Mouse (Mus musculus) thymus, postnatal 4 days (tissue): Measurements from ENCODE around the gene Cacng5.
A peak's percentile ranks its signal among the peaks of the same experiment; 100 is the strongest.

Experiments
- DNase-seq: peaks from one replicate; pipeline ENCODE4 v3.0.0; 2021

Gene Cacng5

DNA sequence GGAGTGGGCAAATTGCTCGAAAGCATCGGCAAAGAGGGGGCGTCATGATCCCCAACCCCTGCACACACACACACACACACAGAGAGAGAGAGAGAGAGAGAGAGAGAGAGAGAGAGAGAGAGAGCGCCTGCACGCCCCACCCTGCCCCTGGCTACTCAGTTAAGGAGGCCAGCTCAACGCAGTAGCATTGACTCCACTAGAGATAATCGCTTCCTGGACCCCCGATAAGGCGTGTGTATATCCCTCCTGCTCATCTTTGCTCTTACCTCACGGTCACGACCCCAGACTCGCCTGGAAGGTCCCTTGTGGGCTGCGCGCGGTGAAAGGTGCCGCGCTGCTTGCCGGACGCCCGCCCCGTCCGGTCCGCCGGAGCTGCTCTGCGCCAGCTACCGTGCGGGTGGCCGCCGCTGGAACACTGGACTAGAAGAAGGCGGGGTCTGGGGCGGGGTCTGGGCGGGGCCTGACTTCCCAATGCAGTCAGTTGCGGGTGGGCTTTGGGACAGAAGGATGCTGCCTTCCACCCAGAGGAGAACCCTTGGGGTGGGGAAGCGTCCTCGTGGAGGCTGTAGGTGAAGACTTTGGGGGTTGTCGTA lies at the start of gene Cacng5:
Gene Cacng5 (minus strand): TSS at position 422 of the 593 bp plus-strand sequence.
- DNase-seq = no peak

DNA sequence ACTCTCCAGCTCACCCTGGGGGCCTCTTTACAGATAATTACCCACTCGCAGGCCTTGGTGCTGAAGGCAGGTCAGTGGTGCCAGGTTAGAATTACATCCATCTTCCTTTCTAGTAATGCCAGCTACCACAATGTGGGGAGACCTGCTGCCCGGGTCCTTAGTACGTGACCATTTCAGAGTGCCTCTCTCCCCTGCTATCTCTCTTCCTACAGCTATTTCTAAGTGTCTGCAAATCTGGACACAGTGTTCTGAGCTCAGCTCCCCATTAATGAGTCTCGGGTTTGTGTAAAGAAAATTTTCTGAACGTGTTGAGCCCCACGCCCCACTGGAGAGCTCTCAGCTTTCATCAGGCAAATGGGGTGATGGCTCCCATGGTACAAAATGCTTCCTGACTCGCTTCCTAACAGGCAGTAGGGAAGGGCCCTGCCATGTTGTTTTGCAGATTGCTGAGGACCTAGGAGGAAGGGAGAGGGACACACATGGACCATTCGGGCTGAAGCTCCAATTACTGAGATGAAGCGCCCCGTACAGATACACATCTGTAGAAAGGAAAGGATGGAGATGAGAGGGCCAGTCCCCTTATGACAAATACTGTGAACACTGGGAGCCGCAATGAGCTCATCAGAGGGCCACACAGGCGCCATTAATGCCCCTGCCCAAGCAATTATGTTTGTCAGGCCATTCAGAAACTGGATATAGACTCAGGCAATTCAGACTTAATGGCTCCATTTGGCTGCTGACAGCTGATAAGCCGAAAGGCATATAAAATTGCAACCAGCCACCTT lies 42.9 kb upstream of the Cacng5 start:
- DNase-seq = no peak

GRCm38 (mm10) chr11:107955191-107956062 lies 40.6 kb upstream of the Cacng5 start:
- no peak for DNase-seq

- no peak for DNase-seq
Measured at GRCm38 (mm10) chr11:107951431-107951830, 36.6 kb upstream of the Cacng5 start.

DNA sequence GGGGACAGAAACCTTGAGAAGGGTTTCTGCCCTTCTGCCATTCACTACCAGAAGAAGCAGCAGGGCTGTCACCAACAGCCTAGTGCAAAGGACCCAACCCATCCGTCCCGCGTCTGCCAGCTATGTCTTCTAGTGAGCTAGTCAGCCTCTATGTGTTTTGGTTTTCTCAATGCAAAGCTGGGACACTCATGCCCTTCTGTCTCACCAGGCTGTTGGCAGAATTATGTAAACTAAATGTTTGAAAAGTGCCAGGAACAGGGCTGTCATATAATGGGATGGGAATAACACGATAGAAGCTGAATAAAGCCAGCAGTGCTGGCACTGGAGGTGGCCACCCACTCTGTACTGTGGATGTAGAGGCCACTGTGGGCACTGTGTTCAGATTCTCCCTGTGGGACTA lies 35.8 kb upstream of the Cacng5 start:
- no peak for DNase-seq

DNA sequence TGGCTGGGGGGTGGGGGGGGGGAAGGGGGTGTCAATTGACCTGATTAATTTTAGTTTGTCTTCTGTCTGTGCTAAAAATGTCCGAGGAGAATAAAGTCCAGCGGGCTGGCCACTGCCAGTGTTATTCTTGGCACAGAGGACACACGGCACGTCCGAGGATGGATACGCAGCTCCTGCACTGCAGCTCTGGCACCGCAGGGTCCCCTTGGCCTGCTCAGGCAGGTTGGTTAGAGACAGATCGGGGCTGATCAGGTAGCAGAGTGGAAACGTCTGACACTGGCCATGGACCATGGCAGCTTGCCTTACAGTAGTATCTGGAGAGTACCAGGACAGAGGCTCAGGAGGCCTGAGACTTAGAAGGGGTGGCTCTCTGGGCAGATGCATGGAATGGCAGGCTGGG lies 35.4 kb upstream of the Cacng5 start:
- DNase-seq = no peak

DNA sequence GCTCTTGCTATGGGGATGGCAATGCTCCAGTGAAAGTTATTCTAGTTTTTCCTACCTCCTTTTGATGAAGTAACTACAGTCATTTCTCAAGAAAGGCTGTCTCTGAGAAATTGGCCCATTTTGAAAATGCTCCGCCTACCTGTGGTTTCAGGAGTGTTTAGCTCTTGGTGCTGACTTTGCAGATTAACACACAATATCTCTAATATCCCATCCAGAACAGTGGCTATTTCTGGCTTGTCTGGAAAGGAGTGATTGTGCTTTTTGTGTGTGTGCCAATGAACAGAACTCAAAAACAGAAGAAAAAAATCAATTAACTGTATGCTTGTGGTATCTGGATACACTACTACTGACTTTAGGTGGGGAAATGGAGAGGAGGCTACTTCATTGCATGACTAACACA lies 33.1 kb upstream of the Cacng5 start:
- DNase-seq = no peak

DNA sequence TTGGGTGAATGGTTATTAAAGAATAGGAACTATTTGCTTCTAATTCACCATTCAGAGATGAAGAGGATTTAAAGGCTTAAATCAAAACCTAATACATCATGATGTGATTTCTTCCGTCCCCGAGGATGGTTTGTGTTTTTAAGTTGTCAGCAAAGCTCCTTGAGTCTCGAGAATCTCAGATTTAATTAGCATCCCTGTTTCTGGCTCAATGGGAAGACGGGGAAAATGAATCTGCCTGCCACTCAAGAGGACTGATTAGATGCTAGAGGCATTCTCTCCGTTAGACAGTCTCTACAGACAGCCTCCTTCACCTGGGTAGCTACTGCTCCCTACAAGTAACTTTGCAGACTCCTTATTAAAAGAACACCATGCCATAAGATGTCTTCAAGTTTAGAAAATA lies 32.0 kb upstream of the Cacng5 start:
- DNase-seq = no peak

- no peak for DNase-seq
Measured at GRCm38 (mm10) chr11:107936929-107937328, 22.1 kb upstream of the Cacng5 start.

GRCm38 (mm10) chr11:107931721-107932120 lies 16.9 kb upstream of the Cacng5 start:
- DNase-seq = no peak

DNA sequence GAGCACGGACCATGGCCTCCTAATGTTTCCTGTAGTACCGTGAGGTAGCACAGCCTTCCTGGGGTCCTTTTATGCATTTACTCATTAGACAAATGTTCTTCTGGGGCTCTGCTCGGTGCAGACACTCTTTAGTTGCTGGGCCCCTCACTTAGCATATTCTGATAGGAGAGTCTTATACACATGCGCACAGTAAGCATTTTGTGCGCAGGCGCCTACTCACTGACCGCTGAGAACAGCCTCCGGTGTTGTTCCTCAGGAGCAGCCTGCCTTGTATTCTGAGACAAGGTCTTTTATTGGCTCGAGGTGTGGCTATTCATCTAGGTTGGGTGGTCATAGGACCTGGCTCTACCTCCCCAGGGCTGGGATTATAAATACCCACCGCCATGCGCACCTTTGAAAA lies 16.4 kb upstream of the Cacng5 start:
- no peak for DNase-seq

GRCm38 (mm10) chr11:107929712-107930111 lies 14.9 kb upstream of the Cacng5 start:
- DNase-seq = no peak

DNA sequence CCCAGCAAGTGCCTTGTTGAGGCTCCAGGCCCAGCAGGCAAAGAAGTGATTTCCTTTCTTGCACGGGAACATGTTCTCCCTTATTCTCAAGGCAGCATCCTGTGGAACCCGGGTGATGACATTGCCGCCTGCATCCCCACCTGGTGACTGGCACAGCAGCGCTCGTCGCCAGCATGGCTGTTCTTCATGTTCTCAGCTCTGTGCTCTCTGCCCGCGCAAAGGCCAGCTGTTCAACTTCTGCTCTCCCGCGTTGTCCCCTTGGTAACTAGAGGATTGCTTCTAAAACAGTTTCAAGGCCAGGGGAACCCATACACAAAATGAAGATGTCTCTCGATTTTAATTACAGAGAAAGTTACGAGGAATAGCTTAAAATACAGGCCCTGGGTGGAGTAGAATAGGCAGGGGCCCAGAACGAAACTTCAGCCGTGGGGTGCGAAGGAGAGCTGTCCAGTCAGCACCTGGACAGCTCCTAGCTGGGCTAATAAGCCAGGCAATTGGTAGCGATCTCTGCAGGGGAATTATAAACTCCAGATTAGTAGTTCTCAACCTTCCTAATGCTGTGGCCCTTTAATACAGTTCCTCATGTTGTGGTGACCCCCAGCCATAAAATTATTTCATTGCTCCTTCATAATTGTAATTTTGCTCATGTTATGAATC lies 5.1 kb upstream of the Cacng5 start:
- DNase-seq = no peak

- DNase-seq = no peak
Measured at GRCm38 (mm10) chr11:107917721-107918235, 2.9 kb upstream of the Cacng5 start.

DNA sequence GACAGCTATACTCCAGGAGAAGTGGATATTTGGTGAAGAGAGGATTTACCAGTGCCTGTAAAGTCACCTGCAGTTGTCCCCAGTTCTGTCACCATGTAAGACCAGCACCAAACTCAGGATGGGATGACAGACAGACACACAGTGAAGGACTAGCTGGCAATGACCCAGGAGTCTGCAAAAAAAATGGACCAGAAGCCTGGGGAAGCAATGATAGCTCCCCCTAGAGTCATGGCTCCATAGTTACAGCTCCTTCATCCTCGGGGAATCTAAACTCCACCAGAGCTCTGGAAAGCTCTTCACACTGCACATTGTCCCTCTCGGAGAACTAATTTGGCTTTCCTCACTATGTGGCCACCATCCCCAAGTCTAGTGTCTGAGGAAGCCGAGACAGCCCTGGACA lies 1.5 kb downstream of the Cacng5 start:
- no peak for DNase-seq

DNA sequence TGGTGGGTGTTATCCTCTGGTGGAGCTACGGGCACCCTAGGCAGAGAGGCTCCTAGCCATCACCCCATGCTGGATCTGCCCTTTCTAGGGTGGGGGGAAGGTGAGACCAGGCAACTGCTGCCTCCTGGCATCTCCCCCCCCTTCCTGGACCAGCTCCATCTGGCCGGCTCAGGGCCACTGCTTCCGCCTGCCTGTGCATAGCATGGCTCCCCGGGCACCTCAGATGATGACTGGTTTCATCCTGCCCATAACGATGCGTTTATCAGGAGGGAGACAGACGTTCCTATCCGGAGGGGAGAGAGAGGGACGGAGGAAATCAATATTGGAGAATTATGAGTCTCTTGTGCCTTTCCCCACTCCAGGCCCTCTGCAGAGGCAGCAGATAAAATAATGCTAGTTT lies 9.5 kb downstream of the Cacng5 start:
- no peak for DNase-seq

- no peak for DNase-seq
Measured at GRCm38 (mm10) chr11:107903966-107904605, 10.8 kb downstream of the Cacng5 start.

GRCm38 (mm10) chr11:107900470-107900869 lies 14.4 kb downstream of the Cacng5 start:
- no peak for DNase-seq

DNA sequence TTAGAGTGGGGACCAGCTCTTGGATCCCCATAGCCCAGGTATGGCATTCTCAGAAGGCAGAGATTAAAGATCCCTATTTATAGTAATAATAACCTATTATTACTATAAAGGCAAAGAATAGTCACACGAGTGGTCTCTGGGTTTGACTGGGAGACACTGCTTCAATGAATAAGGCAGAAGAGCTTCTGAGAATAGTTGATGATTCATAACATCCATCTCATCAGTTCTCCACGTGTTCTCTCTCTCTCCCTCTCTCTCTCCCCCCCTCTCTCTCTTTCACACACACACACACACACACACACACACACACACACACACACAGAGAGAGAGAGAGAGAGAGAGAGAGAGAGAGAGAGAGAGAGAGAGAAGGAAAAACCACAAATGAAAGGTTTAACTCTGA lies 16.2 kb downstream of the Cacng5 start:
- no peak for DNase-seq

GRCm38 (mm10) chr11:107895635-107896034 lies 19.2 kb downstream of the Cacng5 start:
- no peak for DNase-seq

GRCm38 (mm10) chr11:107891377-107891776 lies 23.5 kb downstream of the Cacng5 start:
- DNase-seq = peak; percentile 28

GRCm38 (mm10) chr11:107887342-107887741 lies 27.5 kb downstream of the Cacng5 start:
- DNase-seq = no peak
